Mouse (Mus musculus): ENCODE results near the gene Gm20425. TPM values are rescaled to one million over a fixed set of nuclear protein-coding genes. Genes with fewer than 3 reads are reported as not detected.

Gene Gm20425
- polyA plus RNA-seq, 1 experiment = 1.3 TPM

GRCm38 (mm10) chr9:103234565-103235165, 4.6 kb upstream of the Gm20425 start:
- TF ChIP-seq EP300 (IDR thresholded peaks at IDR 0.05; ENCODE audit: insufficient read depth, low read depth, low read length) (no peak), CTCF (IDR thresholded peaks at IDR 0.05; ENCODE audit: low read depth, low read length) (no peak), POLR2A (IDR thresholded peaks at IDR 0.05; ENCODE audit: insufficient read depth, low read length) (no peak)
- no peaks in the 10 kb centered on the region; the same call in 1 of the 2 replicates for H3K9me3 ChIP-seq (replicated peaks; ENCODE audit: control insufficient read depth, insufficient read depth, low read length, poor library complexity, severe bottlenecking)
- H3K4me3 ChIP-seq (ENCODE audit: low read depth, low read length) = no peak overlapping the region
- no peaks in the 10 kb centered on the region for H3K36me3 ChIP-seq (ENCODE audit: control insufficient read depth, insufficient read depth, low read length, poor library complexity, severe bottlenecking)
- no peaks in the 10 kb centered on the region for H3K4me1 ChIP-seq (ENCODE audit: control insufficient read depth, insufficient read depth, low read length)
- H3K27me3 ChIP-seq (ENCODE audit: control insufficient read depth, insufficient read depth, low read length, poor library complexity, severe bottlenecking) = no peaks in the 10 kb centered on the region
- no peak overlapping the region for H3K27ac ChIP-seq (ENCODE audit: insufficient read depth, low read length)
- H3K9ac ChIP-seq (ENCODE audit: low read depth, poor library complexity, severe bottlenecking) = no peak overlapping the region

- Histone ChIP-seq H3K9me3 (replicated peaks; ENCODE audit: control insufficient read depth, insufficient read depth, low read length, poor library complexity, severe bottlenecking) (no peaks in the 10 kb centered on the region; the same call in 1 of the 2 replicates), H3K27ac (ENCODE audit: insufficient read depth, low read length) (no peak overlapping the region), H3K4me3 (ENCODE audit: low read depth, low read length) (no peak overlapping the region), H3K27me3 (ENCODE audit: control insufficient read depth, insufficient read depth, low read length, poor library complexity, severe bottlenecking) (no peaks in the 10 kb centered on the region), H3K36me3 (ENCODE audit: control insufficient read depth, insufficient read depth, low read length, poor library complexity, severe bottlenecking) (no peaks in the 10 kb centered on the region), H3K9ac (ENCODE audit: low read depth, poor library complexity, severe bottlenecking) (no peak overlapping the region), H3K4me1 (ENCODE audit: control insufficient read depth, insufficient read depth, low read length) (no peaks in the 10 kb centered on the region)
- TF ChIP-seq CTCF (IDR thresholded peaks at IDR 0.05; ENCODE audit: low read depth, low read length) = no peak
- no peak for TF ChIP-seq EP300 (IDR thresholded peaks at IDR 0.05; ENCODE audit: insufficient read depth, low read depth, low read length)
- no peak for TF ChIP-seq POLR2A (IDR thresholded peaks at IDR 0.05; ENCODE audit: insufficient read depth, low read length)
Measured at GRCm38 (mm10) chr9:103234059-103234458, 4.0 kb upstream of the Gm20425 start.

- Histone ChIP-seq H3K36me3 (ENCODE audit: control insufficient read depth, insufficient read depth, low read length, poor library complexity, severe bottlenecking) (no peaks in the 10 kb centered on the region), H3K9me3 (replicated peaks; ENCODE audit: control insufficient read depth, insufficient read depth, low read length, poor library complexity, severe bottlenecking) (no peaks in the 10 kb centered on the region; the same call in 1 of the 2 replicates), H3K4me1 (ENCODE audit: control insufficient read depth, insufficient read depth, low read length) (no peaks in the 10 kb centered on the region), H3K4me3 (ENCODE audit: low read depth, low read length) (no peak overlapping the region), H3K27me3 (ENCODE audit: control insufficient read depth, insufficient read depth, low read length, poor library complexity, severe bottlenecking) (no peaks in the 10 kb centered on the region), H3K9ac (ENCODE audit: low read depth, poor library complexity, severe bottlenecking) (no peak overlapping the region), H3K27ac (ENCODE audit: insufficient read depth, low read length) (no peak overlapping the region)
- TF ChIP-seq CTCF (IDR thresholded peaks at IDR 0.05; ENCODE audit: low read depth, low read length) (no peak), POLR2A (IDR thresholded peaks at IDR 0.05; ENCODE audit: insufficient read depth, low read length) (no peak), EP300 (IDR thresholded peaks at IDR 0.05; ENCODE audit: insufficient read depth, low read depth, low read length) (no peak)
Measured at GRCm38 (mm10) chr9:103233006-103233395, 2.9 kb upstream of the Gm20425 start.

DNA sequence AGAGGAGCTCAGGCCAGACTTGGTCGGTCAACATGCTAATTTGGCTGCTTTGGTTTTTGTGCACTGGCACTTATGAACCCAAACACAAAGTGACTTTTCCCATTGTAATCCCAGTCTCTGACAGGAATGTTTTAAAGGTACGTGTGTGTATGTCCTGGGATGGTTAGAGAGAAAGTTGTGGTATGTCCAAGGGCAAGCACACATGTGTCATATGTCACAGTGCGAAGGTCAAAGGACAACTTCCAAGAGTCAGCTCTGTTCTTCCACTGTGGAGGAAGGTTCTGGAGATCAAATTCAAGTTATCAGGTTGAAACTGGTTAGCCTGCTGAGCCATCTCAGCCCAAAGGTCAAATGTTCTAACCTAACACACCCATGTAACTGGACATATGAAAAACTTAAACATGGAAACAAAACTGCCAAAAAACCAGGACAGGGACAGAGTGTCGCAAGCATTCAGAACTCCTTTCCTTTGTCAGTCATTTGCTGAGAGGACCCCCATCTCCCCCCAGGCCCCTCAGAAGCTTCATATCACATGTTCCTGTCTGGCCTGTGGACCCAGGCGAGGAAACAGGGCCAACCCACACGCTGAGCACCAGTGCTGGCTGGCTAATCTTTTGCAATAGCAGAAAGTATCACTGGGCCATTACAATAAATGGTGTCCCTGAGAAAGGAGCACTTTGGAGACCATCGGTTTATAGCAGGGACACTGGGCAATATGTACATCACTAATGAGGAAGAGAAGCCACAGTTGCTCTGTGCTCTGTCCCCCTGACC, 2.3 kb upstream of the Gm20425 start:
- Histone ChIP-seq H3K9ac (ENCODE audit: low read depth, poor library complexity, severe bottlenecking) (no peak overlapping the region), H3K27me3 (ENCODE audit: control insufficient read depth, insufficient read depth, low read length, poor library complexity, severe bottlenecking) (no peaks in the 10 kb centered on the region), H3K4me3 (ENCODE audit: low read depth, low read length) (no peak overlapping the region), H3K9me3 (replicated peaks; ENCODE audit: control insufficient read depth, insufficient read depth, low read length, poor library complexity, severe bottlenecking) (no peaks in the 10 kb centered on the region), H3K36me3 (ENCODE audit: control insufficient read depth, insufficient read depth, low read length, poor library complexity, severe bottlenecking) (no peaks in the 10 kb centered on the region), H3K27ac (ENCODE audit: insufficient read depth, low read length) (no peak overlapping the region), H3K4me1 (ENCODE audit: control insufficient read depth, insufficient read depth, low read length) (no peaks in the 10 kb centered on the region)
- TF ChIP-seq CTCF (IDR thresholded peaks at IDR 0.05; ENCODE audit: low read depth, low read length) (no peak), EP300 (IDR thresholded peaks at IDR 0.05; ENCODE audit: insufficient read depth, low read depth, low read length) (no peak)

GRCm38 (mm10) chr9:103229037-103229867, 855 bp downstream of the Gm20425 start:
- Histone ChIP-seq H3K4me1 (ENCODE audit: control insufficient read depth, insufficient read depth, low read length) (no peaks in the 10 kb centered on the region), H3K36me3 (ENCODE audit: control insufficient read depth, insufficient read depth, low read length, poor library complexity, severe bottlenecking) (no peaks in the 10 kb centered on the region), H3K9ac (ENCODE audit: low read depth, poor library complexity, severe bottlenecking) (no peak overlapping the region), H3K27ac (ENCODE audit: insufficient read depth, low read length) (no peak overlapping the region), H3K9me3 (replicated peaks; ENCODE audit: control insufficient read depth, insufficient read depth, low read length, poor library complexity, severe bottlenecking) (no peaks in the 10 kb centered on the region), H3K4me3 (ENCODE audit: low read depth, low read length) (no peak overlapping the region), H3K27me3 (ENCODE audit: control insufficient read depth, insufficient read depth, low read length, poor library complexity, severe bottlenecking) (no peaks in the 10 kb centered on the region)
- TF ChIP-seq CTCF (IDR thresholded peaks at IDR 0.05; ENCODE audit: low read depth, low read length) = no peak
- no peak for TF ChIP-seq EP300 (IDR thresholded peaks at IDR 0.05; ENCODE audit: insufficient read depth, low read depth, low read length)
- TF ChIP-seq POLR2A (IDR thresholded peaks at IDR 0.05; ENCODE audit: insufficient read depth, low read length) = no peak

All from ES-Bruce4 (cell line).